Mouse (Mus musculus) C2C12 (cell line): ENCODE data around the gene Gpr88.

ENCODE experiments used
- CTCF ChIP-seq: IDR thresholded peaks from one replicate; pipeline ENCODE4 v1.5.1; 2011; ENCODE audit not compliant: control insufficient read depth, insufficient read depth, insufficient read length
- MYOD1 ChIP-seq: IDR thresholded peaks from one replicate; pipeline ENCODE4 v1.6.1; 2011; ENCODE audit warnings: low read depth; ENCODE audit not compliant: control insufficient read depth, insufficient read length

- TF ChIP-seq CTCF (no peak), MYOD1 (no peak)
Observed at GRCm38 (mm10) chr3:116236856-116237255, 16.4 kb downstream of the Gpr88 start.
